Mouse (Mus musculus) embryonic fibroblast, embryonic 13.5 days (primary cell): ENCODE data around the gene Vps29.

Experiments used
- CTCF ChIP-seq: IDR thresholded peaks from 2 replicates; pipeline ENCODE4 v1.5.1; 2011; ENCODE audit warnings: mild to moderate bottlenecking, control low read depth, low read length, moderate library complexity, borderline replicate concordance; ENCODE audit not compliant: insufficient read depth
- POLR2A ChIP-seq: IDR thresholded peaks from 2 replicates; pipeline ENCODE4 v1.6.1; 2011; ENCODE audit warnings: low read depth, mild to moderate bottlenecking, control low read depth, low read length, moderate library complexity

- TF ChIP-seq CTCF: no peak
- no peak for TF ChIP-seq POLR2A
Measured at GRCm38 (mm10) chr5:122412826-122413225, 58.7 kb downstream of the Vps29 start.
